Mouse (Mus musculus): ENCODE data around the gene Agfg1. TPM values are rescaled to one million over a fixed set of nuclear protein-coding genes. Genes with fewer than 3 reads are reported as not detected.
A peak's percentile ranks its signal among the peaks of the same experiment; 100 is the strongest.

Gene Agfg1
- polyA plus RNA-seq, 1 experiment from 2014 or later, result 42.9 TPM

DNA sequence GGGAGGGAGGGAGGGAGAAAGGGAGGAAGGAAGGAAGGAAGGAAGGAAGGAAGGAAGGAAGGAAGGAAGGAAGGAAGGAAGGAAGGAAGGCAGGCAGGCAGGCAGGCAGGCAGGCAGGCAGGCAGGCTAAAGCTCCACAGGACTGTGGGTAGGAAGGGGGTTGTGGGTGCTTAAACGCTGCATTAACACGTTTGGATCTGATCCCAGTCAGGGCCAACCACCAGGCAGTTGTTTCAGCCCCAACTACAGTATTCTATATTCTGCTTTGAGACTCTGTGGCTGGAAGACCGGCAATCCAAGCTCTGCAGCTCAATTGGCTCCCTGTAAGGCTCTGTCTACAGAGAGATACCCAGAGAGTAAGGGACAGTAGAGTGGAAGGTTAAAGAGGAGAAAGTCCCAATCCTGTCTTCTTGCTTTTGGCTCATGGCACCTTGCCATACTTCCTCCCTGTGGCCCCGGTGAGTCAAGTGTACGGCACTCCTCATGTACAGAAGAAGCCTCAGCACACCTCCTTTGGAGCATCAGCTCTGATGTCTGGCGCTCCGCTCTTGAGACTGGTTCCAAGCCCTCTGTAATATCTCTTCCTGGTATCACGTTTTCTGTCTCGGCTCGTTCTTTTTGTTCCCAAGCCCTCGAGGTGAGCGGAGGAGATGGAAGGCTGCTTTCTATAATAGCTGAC is 38.0 kb upstream of the Agfg1 start:
- no peak for DNase-seq (ENCODE audit: low spot score)
- no peak overlapping the region for H3K27ac ChIP-seq
- H3K4me3 ChIP-seq (replicated peaks; ENCODE audit: low read length), result no peak overlapping the region
- no peak overlapping the region for H3K4me2 ChIP-seq (replicated peaks)
- ATAC-seq (ENCODE audit: low FRiP score), result no peak
- no peaks in the 10 kb centered on the region for H3K4me1 ChIP-seq (replicated peaks; ENCODE audit: control insufficient read depth, insufficient read depth, low read length)
- no peak overlapping the region for H3K9ac ChIP-seq
- 84% methylated on average over 12 of the region's 12 CpGs for WGBS
- H3K27me3 ChIP-seq (ENCODE audit: control insufficient read depth, insufficient read depth, low read length), result no peaks in the 10 kb centered on the region
- no peaks in the 10 kb centered on the region for H3K9me3 ChIP-seq (ENCODE audit: control insufficient read depth, low read length)
- H3K36me3 ChIP-seq (replicated peaks; ENCODE audit: control insufficient read depth, insufficient read depth), result no peaks in the 10 kb centered on the region

GRCm38 (mm10) chr1:82803608-82804007 is 35.7 kb upstream of the Agfg1 start:
- Histone ChIP-seq H3K9ac (no peak overlapping the region), H3K27ac (no peak overlapping the region), H3K4me2 (replicated peaks) (no peak overlapping the region), H3K4me3 (replicated peaks; ENCODE audit: low read length) (no peak overlapping the region), H3K4me1 (replicated peaks; ENCODE audit: control insufficient read depth, insufficient read depth, low read length) (no peaks in the 10 kb centered on the region), H3K9me3 (ENCODE audit: control insufficient read depth, low read length) (no peaks in the 10 kb centered on the region), H3K36me3 (replicated peaks; ENCODE audit: control insufficient read depth, insufficient read depth) (no peaks in the 10 kb centered on the region), H3K27me3 (ENCODE audit: control insufficient read depth, insufficient read depth, low read length) (no peaks in the 10 kb centered on the region)
- 76% methylated on average over 7 of the region's 7 CpGs for WGBS
- DNase-seq (ENCODE audit: low spot score) (no peak), ATAC-seq (ENCODE audit: low FRiP score) (no peak)

GRCm38 (mm10) chr1:82804059-82804458 is 35.2 kb upstream of the Agfg1 start:
- Histone ChIP-seq H3K9me3 (ENCODE audit: control insufficient read depth, low read length) (no peaks in the 10 kb centered on the region), H3K27me3 (ENCODE audit: control insufficient read depth, insufficient read depth, low read length) (no peaks in the 10 kb centered on the region), H3K4me3 (replicated peaks; ENCODE audit: low read length) (no peak overlapping the region), H3K4me1 (replicated peaks; ENCODE audit: control insufficient read depth, insufficient read depth, low read length) (no peaks in the 10 kb centered on the region), H3K27ac (no peak overlapping the region), H3K36me3 (replicated peaks; ENCODE audit: control insufficient read depth, insufficient read depth) (no peaks in the 10 kb centered on the region), H3K9ac (no peak overlapping the region), H3K4me2 (replicated peaks) (no peak overlapping the region)
- ATAC-seq (ENCODE audit: low FRiP score) (no peak), DNase-seq (ENCODE audit: low spot score) (no peak)
- WGBS, result 94% methylated on average over 1 of the region's 1 CpGs

- Histone ChIP-seq H3K9me3 (ENCODE audit: control insufficient read depth, low read length) (no peaks in the 10 kb centered on the region), H3K27ac (no peak overlapping the region), H3K4me2 (replicated peaks) (no peak overlapping the region), H3K36me3 (replicated peaks; ENCODE audit: control insufficient read depth, insufficient read depth) (no peaks in the 10 kb centered on the region), H3K4me3 (replicated peaks; ENCODE audit: low read length) (no peak overlapping the region), H3K4me1 (replicated peaks; ENCODE audit: control insufficient read depth, insufficient read depth, low read length) (no peaks in the 10 kb centered on the region), H3K9ac (no peak overlapping the region), H3K27me3 (ENCODE audit: control insufficient read depth, insufficient read depth, low read length) (no peaks in the 10 kb centered on the region)
- ATAC-seq (ENCODE audit: low FRiP score), result no peak
- DNase-seq (ENCODE audit: low spot score), result no peak
- 84% methylated on average over 8 of the region's 8 CpGs for WGBS
These were observed 32.9 kb upstream of the Agfg1 start for GRCm38 (mm10) chr1:82806391-82806790.

DNA sequence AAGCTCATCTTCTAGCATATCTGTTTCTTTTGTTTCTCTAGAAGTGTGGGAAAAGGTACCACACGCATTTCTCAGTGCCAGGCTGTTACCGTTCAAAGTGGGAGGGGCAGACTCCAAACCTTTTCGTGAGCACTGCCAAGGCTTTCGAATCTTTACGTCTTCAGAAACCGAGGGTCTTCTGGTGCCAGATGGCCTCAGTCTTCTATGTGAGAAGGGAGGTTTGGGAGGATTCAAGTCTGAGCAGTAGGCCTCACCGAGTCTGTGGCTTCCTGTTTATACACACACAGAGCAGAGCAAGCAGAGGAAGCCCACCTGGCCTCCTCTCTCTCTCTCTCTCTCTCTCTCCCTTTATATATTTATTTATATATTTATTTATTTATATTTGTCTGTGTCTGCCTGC is 32.1 kb upstream of the Agfg1 start:
- Histone ChIP-seq H3K4me2 (replicated peaks) (no peak overlapping the region), H3K9me3 (ENCODE audit: control insufficient read depth, low read length) (no peaks in the 10 kb centered on the region), H3K36me3 (replicated peaks; ENCODE audit: control insufficient read depth, insufficient read depth) (no peaks in the 10 kb centered on the region), H3K4me1 (replicated peaks; ENCODE audit: control insufficient read depth, insufficient read depth, low read length) (no peaks in the 10 kb centered on the region), H3K27me3 (ENCODE audit: control insufficient read depth, insufficient read depth, low read length) (no peaks in the 10 kb centered on the region), H3K9ac (no peak overlapping the region), H3K4me3 (replicated peaks; ENCODE audit: low read length) (no peak overlapping the region), H3K27ac (no peak overlapping the region)
- WGBS, result 94% methylated on average over 7 of the region's 7 CpGs
- no peak for DNase-seq (ENCODE audit: low spot score)
- no peak for ATAC-seq (ENCODE audit: low FRiP score)

DNA sequence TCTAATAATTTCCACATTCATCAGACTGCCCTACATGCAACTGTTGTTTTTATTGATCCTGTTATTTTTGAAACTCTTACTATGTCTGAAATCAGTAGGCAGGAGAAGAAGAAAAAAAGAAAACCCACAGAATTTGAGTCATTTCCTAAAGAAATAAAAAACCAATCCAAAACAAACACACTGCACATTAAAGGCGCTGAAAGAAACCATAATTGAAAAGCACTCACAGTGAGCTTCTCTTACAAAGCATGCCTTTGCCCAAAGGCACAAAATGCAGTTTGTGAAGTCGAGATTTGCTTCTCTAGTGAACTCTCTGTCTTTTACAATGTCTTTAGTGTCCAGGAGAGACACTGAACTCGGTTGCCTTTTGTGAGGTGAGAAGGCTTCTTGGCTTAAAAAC is 30.7 kb upstream of the Agfg1 start:
- no peak overlapping the region for H3K4me2 ChIP-seq (replicated peaks)
- H3K4me3 ChIP-seq (replicated peaks; ENCODE audit: low read length), result no peak overlapping the region
- no peak overlapping the region for H3K9ac ChIP-seq
- H3K36me3 ChIP-seq (replicated peaks; ENCODE audit: control insufficient read depth, insufficient read depth), result no peaks in the 10 kb centered on the region
- no peaks in the 10 kb centered on the region for H3K27me3 ChIP-seq (ENCODE audit: control insufficient read depth, insufficient read depth, low read length)
- ATAC-seq (ENCODE audit: low FRiP score) (no peak), DNase-seq (ENCODE audit: low spot score) (no peak)
- WGBS, result 70% methylated on average over 3 of the region's 3 CpGs
- no peak overlapping the region for H3K27ac ChIP-seq
- H3K9me3 ChIP-seq (ENCODE audit: control insufficient read depth, low read length), result no peaks in the 10 kb centered on the region
- H3K4me1 ChIP-seq (replicated peaks; ENCODE audit: control insufficient read depth, insufficient read depth, low read length), result no peaks in the 10 kb centered on the region

GRCm38 (mm10) chr1:82811766-82812165 is 27.5 kb upstream of the Agfg1 start:
- WGBS, result 78% methylated on average over 1 of the region's 1 CpGs
- no peaks in the 10 kb centered on the region; the same call in 1 of the 2 replicates for H3K4me1 ChIP-seq (replicated peaks; ENCODE audit: control insufficient read depth, insufficient read depth, low read length)
- H3K36me3 ChIP-seq (replicated peaks; ENCODE audit: control insufficient read depth, insufficient read depth), result no peaks in the 10 kb centered on the region
- no peak for DNase-seq (ENCODE audit: low spot score)
- no peak overlapping the region for H3K9ac ChIP-seq
- H3K9me3 ChIP-seq (ENCODE audit: control insufficient read depth, low read length), result no peaks in the 10 kb centered on the region
- no peak for ATAC-seq (ENCODE audit: low FRiP score)
- no peak overlapping the region for H3K4me3 ChIP-seq (replicated peaks; ENCODE audit: low read length)
- H3K27me3 ChIP-seq (ENCODE audit: control insufficient read depth, insufficient read depth, low read length), result no peaks in the 10 kb centered on the region
- H3K27ac ChIP-seq, result no peak overlapping the region
- H3K4me2 ChIP-seq (replicated peaks), result no peak overlapping the region

- ATAC-seq (ENCODE audit: low FRiP score) (no peak), DNase-seq (ENCODE audit: low spot score) (no peak)
- Histone ChIP-seq H3K4me3 (replicated peaks; ENCODE audit: low read length) (no peak overlapping the region), H3K4me1 (replicated peaks; ENCODE audit: control insufficient read depth, insufficient read depth, low read length) (no peaks in the 10 kb centered on the region; the same call in 1 of the 2 replicates), H3K27ac (0 out of 2 replicates have a peak overlapping the region, but pooled peaks have one; percentile 20), H3K27me3 (ENCODE audit: control insufficient read depth, insufficient read depth, low read length) (no peaks in the 10 kb centered on the region), H3K9ac (no peak overlapping the region), H3K9me3 (ENCODE audit: control insufficient read depth, low read length) (no peaks in the 10 kb centered on the region), H3K4me2 (replicated peaks) (0 out of 2 replicates have a peak overlapping the region, but pooled peaks have one; percentile 21), H3K36me3 (replicated peaks; ENCODE audit: control insufficient read depth, insufficient read depth) (no peaks in the 10 kb centered on the region)
- WGBS, result 66% methylated on average over 17 of the region's 17 CpGs
These were observed 23.2 kb upstream of the Agfg1 start for GRCm38 (mm10) chr1:82815941-82816716.

DNA sequence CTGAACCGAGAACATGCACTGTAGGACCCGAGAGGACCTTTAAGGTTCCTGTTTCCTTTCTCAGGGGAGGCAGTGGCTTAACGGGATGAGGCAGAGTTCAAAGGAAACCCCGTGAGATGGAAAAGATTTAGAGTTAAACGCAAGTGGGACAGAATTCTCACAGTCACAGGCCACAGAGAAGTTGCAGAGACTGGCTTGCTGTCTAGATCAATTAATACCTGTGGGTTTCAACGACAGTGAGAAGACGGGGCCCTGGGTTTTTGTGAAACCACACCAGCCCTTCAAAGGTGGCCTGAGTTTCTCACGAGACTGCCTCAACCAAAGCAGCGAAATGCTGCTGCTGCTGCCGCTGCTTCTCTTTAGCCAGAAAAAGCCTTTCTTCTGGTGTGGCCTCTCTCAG is 19.9 kb upstream of the Agfg1 start:
- Histone ChIP-seq H3K9ac (no peak overlapping the region), H3K27ac (no peak overlapping the region), H3K9me3 (ENCODE audit: control insufficient read depth, low read length) (no peaks in the 10 kb centered on the region), H3K36me3 (replicated peaks; ENCODE audit: control insufficient read depth, insufficient read depth) (no peaks in the 10 kb centered on the region), H3K4me1 (replicated peaks; ENCODE audit: control insufficient read depth, insufficient read depth, low read length) (no peaks in the 10 kb centered on the region; the same call in 1 of the 2 replicates), H3K4me3 (replicated peaks; ENCODE audit: low read length) (no peak overlapping the region), H3K27me3 (ENCODE audit: control insufficient read depth, insufficient read depth, low read length) (no peaks in the 10 kb centered on the region), H3K4me2 (replicated peaks) (no peak overlapping the region)
- WGBS, result 71% methylated on average over 10 of the region's 10 CpGs
- ATAC-seq (ENCODE audit: low FRiP score) (no peak), DNase-seq (ENCODE audit: low spot score) (no peak)

Measured in hindbrain, embryonic 14.5 days (tissue).